Mouse (Mus musculus) hindbrain, embryonic 13.5 days (tissue): ENCODE results near the gene Scaf1. TPM values are rescaled to one million over a fixed set of nuclear protein-coding genes. Genes with fewer than 3 reads are reported as not detected.

Experiments used
- ATAC-seq: fragments of 200-750 bp; cut with Nextera tagmentation; 2 replicates; pipeline ENCODE4 v1.8.0; 2017; ENCODE audit warnings: moderate TSS enrichment; ENCODE audit not compliant: low FRiP score
- H3K27ac ChIP-seq: fragments of 300-500 bp; sonication (generic); 2 replicates; pipeline ENCODE4 v1.5.1; 2015; ENCODE audit warnings: inconsistent platforms, mild to moderate bottlenecking, moderate library complexity
- H3K27me3 ChIP-seq: fragments of 300-500 bp; sonication (generic); 2 replicates; pipeline ENCODE4 v1.6.1; 2015; ENCODE audit warnings: mild to moderate bottlenecking, inconsistent platforms
- H3K36me3 ChIP-seq: fragments of 300-500 bp; sonication (generic); 2 replicates; pipeline ENCODE4 v1.6.1; 2015; ENCODE audit warnings: mild to moderate bottlenecking, inconsistent platforms
- H3K4me1 ChIP-seq: fragments of 300-500 bp; sonication (generic); replicated peaks from 2 replicates; pipeline ENCODE4 v1.6.1; 2015; ENCODE audit warnings: inconsistent platforms
- H3K4me2 ChIP-seq: fragments of 300-500 bp; sonication (generic); 2 replicates; pipeline ENCODE4 v1.6.1; 2015; ENCODE audit warnings: inconsistent platforms, mild to moderate bottlenecking, moderate library complexity
- H3K4me3 ChIP-seq: fragments of 300-500 bp; sonication (generic); 2 replicates; pipeline ENCODE4 v1.5.1; 2015; ENCODE audit warnings: mild to moderate bottlenecking, inconsistent platforms
- H3K9ac ChIP-seq: fragments of 300-500 bp; sonication (generic); 2 replicates; pipeline ENCODE4 v1.6.1; 2015; ENCODE audit warnings: mild to moderate bottlenecking, inconsistent platforms
- H3K9me3 ChIP-seq: fragments of 300-500 bp; sonication (generic); 2 replicates; pipeline ENCODE4 v1.6.1; 2016; ENCODE audit warnings: inconsistent platforms
- WGBS: fragments of 180-500 bp; shearing (Covaris S2); methylation state at CpG from one replicate; pipeline ENCODE4 v1.1.7; 2015; 5-methylcytosine and 5-hydroxymethylcytosine counted together
- polyA plus RNA-seq: library from polyadenylated mRNA; unstranded; fragments of >200 nt; fragmentation: Nextera tagmentation; extraction: Ambion mirVana; gene quantifications from 2 replicates; pipeline ENCODE4 v1.2.1, GENCODE M21; 2015

The Scaf1 gene
- polyA plus RNA-seq = 42.4 and 45.2 TPM in 2 replicates

GRCm38 (mm10) chr7:45015957-45016612 lies at the start of gene Scaf1:
Gene Scaf1, minus strand, starts transcription at chr7:45016363.
- ATAC-seq = peak; percentile 93
- Histone ChIP-seq H3K4me3 (peak within 1 kb of the TSS; percentile 91), H3K9me3 (no peaks in the 10 kb centered on the region), H3K4me1 (peaks cover 47% of the 10 kb centered on the region), H3K27me3 (peaks cover 6% of the 10 kb centered on the region; the same call in 1 of the 2 replicates), H3K4me2 (peak within 1 kb of the TSS; percentile 85), H3K36me3 (peaks cover 28% of the 10 kb centered on the region), H3K27ac (peak within 1 kb of the TSS; percentile 89), H3K9ac (peak within 1 kb of the TSS; percentile 97)
- under 1% methylated on average over 69 of the region's 69 CpGs for WGBS

- H3K9me3 ChIP-seq = no peaks in the 10 kb centered on the region
- WGBS = under 1% methylated on average over 31 of the region's 31 CpGs
- H3K4me1 ChIP-seq = peaks cover 48% of the 10 kb centered on the region
- H3K36me3 ChIP-seq = no peaks in the 10 kb centered on the region
- H3K4me3 ChIP-seq = peak within 1 kb of the TSS; percentile 50
- peak within 1 kb of the TSS; percentile 88 for H3K27ac ChIP-seq
- no peaks in the 10 kb centered on the region for H3K27me3 ChIP-seq
- H3K9ac ChIP-seq = peak within 1 kb of the TSS; percentile 61
- peak; percentile 89 for ATAC-seq
- peak within 1 kb of the TSS; percentile 61 for H3K4me2 ChIP-seq
These were observed 46.2 kb upstream of the Scaf1 start, which contains the start of the genes Nosip and Prrg2 for GRCm38 (mm10) chr7:45062239-45062835. Gene Nosip, plus strand, starts transcription at chr7:45062429. Gene Prrg2, minus strand, starts transcription at chr7:45062677.

GRCm38 (mm10) chr7:45061532-45062075 lies 45.4 kb upstream of the Scaf1 start:
- Histone ChIP-seq H3K4me1 (peaks cover 48% of the 10 kb centered on the region), H3K4me2 (peak overlapping the region; percentile 47), H3K4me3 (peak overlapping the region; percentile 50), H3K36me3 (no peaks in the 10 kb centered on the region), H3K27me3 (no peaks in the 10 kb centered on the region), H3K27ac (peak overlapping the region; percentile 14; the same call in 1 of the 2 replicates), H3K9me3 (no peaks in the 10 kb centered on the region), H3K9ac (peak overlapping the region; percentile 55)
- ATAC-seq = no peak
- WGBS = 15% methylated on average over 11 of the region's 11 CpGs

GRCm38 (mm10) chr7:45060632-45061122 lies 44.5 kb upstream of the Scaf1 start:
- no peak overlapping the region for H3K9ac ChIP-seq
- H3K27ac ChIP-seq = no peak overlapping the region
- H3K4me2 ChIP-seq = no peak overlapping the region
- 87% methylated on average over 6 of the region's 6 CpGs for WGBS
- no peak overlapping the region for H3K4me3 ChIP-seq
- no peaks in the 10 kb centered on the region for H3K9me3 ChIP-seq
- H3K4me1 ChIP-seq = peaks cover 48% of the 10 kb centered on the region
- no peak for ATAC-seq
- H3K36me3 ChIP-seq = no peaks in the 10 kb centered on the region
- H3K27me3 ChIP-seq = no peaks in the 10 kb centered on the region

- no peaks in the 10 kb centered on the region for H3K36me3 ChIP-seq
- ATAC-seq = peak; percentile 6; the same call in 1 of the 2 replicates
- peak overlapping the region; percentile 6; the same call in 1 of the 2 replicates for H3K9ac ChIP-seq
- H3K27ac ChIP-seq = peak overlapping the region; percentile 79
- no peak overlapping the region for H3K4me3 ChIP-seq
- H3K4me2 ChIP-seq = no peak overlapping the region
- H3K27me3 ChIP-seq = no peaks in the 10 kb centered on the region
- WGBS = 80% methylated on average over 10 of the region's 10 CpGs
- no peaks in the 10 kb centered on the region for H3K9me3 ChIP-seq
- H3K4me1 ChIP-seq = peaks cover 42% of the 10 kb centered on the region
These were observed 42.7 kb upstream of the Scaf1 start for GRCm38 (mm10) chr7:45058607-45059571.

GRCm38 (mm10) chr7:45056972-45057348 lies 40.8 kb upstream of the Scaf1 start:
- peaks cover 36% of the 10 kb centered on the region for H3K4me1 ChIP-seq
- no peak overlapping the region for H3K4me2 ChIP-seq
- no peak for ATAC-seq
- H3K27ac ChIP-seq = no peak overlapping the region
- H3K4me3 ChIP-seq = no peak overlapping the region
- no peaks in the 10 kb centered on the region for H3K36me3 ChIP-seq
- no peaks in the 10 kb centered on the region for H3K9me3 ChIP-seq
- peak overlapping the region; percentile 43; the same call in 1 of the 2 replicates for H3K9ac ChIP-seq
- H3K27me3 ChIP-seq = no peaks in the 10 kb centered on the region

GRCm38 (mm10) chr7:45056329-45056971 lies 40.3 kb upstream of the Scaf1 start:
- no peaks in the 10 kb centered on the region for H3K27me3 ChIP-seq
- no peak for ATAC-seq
- H3K4me2 ChIP-seq = no peak overlapping the region
- H3K4me3 ChIP-seq = no peak overlapping the region
- 67% methylated on average over 14 of the region's 14 CpGs for WGBS
- no peaks in the 10 kb centered on the region for H3K9me3 ChIP-seq
- no peaks in the 10 kb centered on the region for H3K36me3 ChIP-seq
- H3K4me1 ChIP-seq = peaks cover 37% of the 10 kb centered on the region
- no peak overlapping the region for H3K27ac ChIP-seq
- peak overlapping the region; percentile 43; the same call in 1 of the 2 replicates for H3K9ac ChIP-seq

- H3K27ac ChIP-seq = peak overlapping the region; percentile 100
- H3K9ac ChIP-seq = peak overlapping the region; percentile 98
- H3K36me3 ChIP-seq = peaks cover 13% of the 10 kb centered on the region
- peak; percentile 91 for ATAC-seq
- no peaks in the 10 kb centered on the region for H3K9me3 ChIP-seq
- H3K4me1 ChIP-seq = peaks cover 38% of the 10 kb centered on the region
- no peaks in the 10 kb centered on the region for H3K27me3 ChIP-seq
- under 1% methylated on average over 33 of the region's 33 CpGs for WGBS
- H3K4me3 ChIP-seq = peak overlapping the region; percentile 95
- peak overlapping the region; percentile 99 for H3K4me2 ChIP-seq
These were observed 37.9 kb upstream of the Scaf1 start for GRCm38 (mm10) chr7:45053931-45054510.

GRCm38 (mm10) chr7:45053117-45053930 lies 37.2 kb upstream of the Scaf1 start:
- H3K27ac ChIP-seq = peak overlapping the region; percentile 100
- H3K27me3 ChIP-seq = no peaks in the 10 kb centered on the region
- peaks cover 36% of the 10 kb centered on the region for H3K4me1 ChIP-seq
- under 1% methylated on average over 36 of the region's 59 CpGs for WGBS
- peaks cover 20% of the 10 kb centered on the region for H3K36me3 ChIP-seq
- peak overlapping the region; percentile 98 for H3K9ac ChIP-seq
- H3K4me3 ChIP-seq = peak overlapping the region; percentile 95
- peak overlapping the region; percentile 99 for H3K4me2 ChIP-seq
- H3K9me3 ChIP-seq = no peaks in the 10 kb centered on the region
- peak; percentile 49 for ATAC-seq

- Histone ChIP-seq H3K36me3 (peaks cover 26% of the 10 kb centered on the region), H3K4me2 (peak within 1 kb of the TSS; percentile 99), H3K9me3 (no peaks in the 10 kb centered on the region), H3K9ac (peak within 1 kb of the TSS; percentile 98), H3K27ac (peak within 1 kb of the TSS; percentile 100), H3K4me3 (peak within 1 kb of the TSS; percentile 95), H3K4me1 (peaks cover 36% of the 10 kb centered on the region), H3K27me3 (no peaks in the 10 kb centered on the region)
- 0% methylated on average over 2 of the region's 18 CpGs for WGBS
- ATAC-seq = no peak; the same call in 1 of the 2 replicates
These were observed 36.6 kb upstream of the Scaf1 start, which contains the start of gene Prr12 for GRCm38 (mm10) chr7:45052862-45053116. Gene Prr12, minus strand, starts transcription at chr7:45052881.
